Mouse (Mus musculus) heart, embryonic 12.5 days (tissue): ENCODE measurements around the gene Nrsn1. TPM values are rescaled to one million over a fixed set of nuclear protein-coding genes. Genes with fewer than 3 reads are reported as not detected.

Experiments
- ATAC-seq: fragments of 200-750 bp; cut with Nextera tagmentation; 2 replicates; pipeline ENCODE4 v1.8.0; 2017; ENCODE audit warnings: moderate TSS enrichment, moderate library complexity; ENCODE audit not compliant: insufficient number of reproducible peaks, low FRiP score
- H3K27ac ChIP-seq: fragments of 300-500 bp; sonication (generic); 2 replicates; pipeline ENCODE4 v1.5.1; 2016; ENCODE audit warnings: mild to moderate bottlenecking, moderate library complexity; ENCODE audit not compliant: poor library complexity, severe bottlenecking
- H3K27me3 ChIP-seq: fragments of 300-500 bp; sonication (generic); replicated peaks from 2 replicates; pipeline ENCODE4 v1.6.1; 2016; ENCODE audit warnings: mild to moderate bottlenecking, moderate library complexity
- H3K36me3 ChIP-seq: fragments of 300-500 bp; sonication (generic); 2 replicates; pipeline ENCODE4 v1.6.1; 2016; ENCODE audit warnings: mild to moderate bottlenecking, moderate library complexity
- H3K4me1 ChIP-seq: fragments of 300-500 bp; sonication (generic); replicated peaks from 2 replicates; pipeline ENCODE4 v1.6.1; 2016; ENCODE audit warnings: mild to moderate bottlenecking
- H3K4me2 ChIP-seq: fragments of 300-500 bp; sonication (generic); 2 replicates; pipeline ENCODE4 v1.6.1; 2016; ENCODE audit warnings: mild to moderate bottlenecking, moderate library complexity
- H3K4me3 ChIP-seq: fragments of 300-500 bp; sonication (generic); 2 replicates; pipeline ENCODE4 v1.5.1; 2016; ENCODE audit warnings: mild to moderate bottlenecking
- H3K9ac ChIP-seq: fragments of 300-500 bp; sonication (generic); 2 replicates; pipeline ENCODE4 v1.6.1; 2016; ENCODE audit warnings: mild to moderate bottlenecking, moderate library complexity
- H3K9me3 ChIP-seq: fragments of 300-500 bp; sonication (generic); replicated peaks from 2 replicates; pipeline ENCODE4 v1.6.1; 2016; ENCODE audit warnings: mild to moderate bottlenecking, moderate library complexity
- WGBS: fragments of 180-500 bp; shearing (Covaris S2); methylation state at CpG from one replicate; pipeline ENCODE4 v1.1.7; 2016; 5-methylcytosine and 5-hydroxymethylcytosine counted together
- polyA plus RNA-seq: library from polyadenylated mRNA; unstranded; fragments of >200 nt; fragmentation: Nextera tagmentation; extraction: Ambion mirVana; gene quantifications from 2 replicates; pipeline ENCODE4 v1.2.1, GENCODE M21; 2016

Nrsn1 gene
- polyA plus RNA-seq, 1 experiment from 2014 or later, result 0.17 TPM

DNA sequence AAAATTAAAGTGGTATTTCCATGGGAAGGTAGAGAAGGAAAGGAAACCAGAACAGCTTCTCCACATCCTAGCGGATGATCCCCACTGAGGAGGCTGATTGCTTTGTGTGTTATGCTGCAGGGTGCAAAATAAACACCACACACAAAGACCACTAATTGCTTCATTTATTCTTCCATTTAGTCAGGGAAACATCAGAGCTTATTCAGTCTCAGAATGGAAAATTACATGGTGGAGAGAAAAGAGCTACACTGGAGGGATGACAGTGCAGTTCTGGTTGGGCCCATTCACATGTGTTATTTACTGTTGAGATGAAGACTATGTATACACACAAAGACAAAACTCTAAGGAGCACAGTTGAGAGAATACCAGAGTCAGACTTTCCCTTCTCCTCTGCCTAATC is 18.4 kb downstream of the Nrsn1 start:
- no peak overlapping the region for H3K4me3 ChIP-seq
- no peaks in the 10 kb centered on the region for H3K36me3 ChIP-seq
- no peak for ATAC-seq
- H3K4me2 ChIP-seq, result no peak overlapping the region
- no peaks in the 10 kb centered on the region for H3K4me1 ChIP-seq
- H3K27me3 ChIP-seq, result no peaks in the 10 kb centered on the region
- no peaks in the 10 kb centered on the region for H3K9me3 ChIP-seq
- H3K9ac ChIP-seq, result no peak overlapping the region
- no peak overlapping the region for H3K27ac ChIP-seq
- 75% methylated on average over 1 of the region's 1 CpGs for WGBS

DNA sequence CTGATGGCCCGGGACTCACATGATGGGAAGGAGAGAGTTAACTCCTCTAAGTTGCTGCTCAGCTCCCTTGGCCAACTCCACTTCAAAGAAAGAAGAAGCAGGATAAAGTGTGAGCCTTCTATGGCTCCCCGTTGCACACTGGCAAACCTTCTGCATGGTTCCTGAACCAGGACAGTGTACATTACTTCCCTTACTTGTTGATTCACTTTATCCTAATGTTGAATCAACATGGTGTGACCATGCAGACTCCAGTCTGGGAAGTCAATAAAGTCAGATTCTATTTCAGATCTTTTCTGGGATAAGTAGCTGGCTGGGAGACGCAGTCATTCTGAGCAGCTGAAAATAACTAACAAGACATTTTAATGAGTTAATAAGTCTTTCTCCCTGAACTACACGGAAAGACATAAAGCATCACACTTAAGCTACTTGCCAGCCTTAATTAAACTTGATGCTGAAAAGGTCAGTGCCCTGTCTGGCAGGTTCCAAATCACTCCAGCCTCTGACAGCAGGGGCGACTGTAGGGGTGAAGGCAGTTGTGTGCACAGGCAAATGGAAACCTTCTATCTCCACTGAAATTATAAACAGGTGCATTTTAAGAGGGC is 50.0 kb downstream of the Nrsn1 start:
- WGBS, result 61% methylated on average over 5 of the region's 5 CpGs
- H3K9me3 ChIP-seq, result 0 out of 2 replicates have a peak, but pooled peaks cover 4% of the 10 kb centered on the region
- H3K4me1 ChIP-seq, result no peaks in the 10 kb centered on the region
- H3K4me3 ChIP-seq, result no peak overlapping the region
- no peak overlapping the region for H3K4me2 ChIP-seq
- no peak for ATAC-seq
- no peak overlapping the region for H3K9ac ChIP-seq
- H3K36me3 ChIP-seq, result no peaks in the 10 kb centered on the region
- no peaks in the 10 kb centered on the region for H3K27me3 ChIP-seq
- H3K27ac ChIP-seq, result no peak overlapping the region

DNA sequence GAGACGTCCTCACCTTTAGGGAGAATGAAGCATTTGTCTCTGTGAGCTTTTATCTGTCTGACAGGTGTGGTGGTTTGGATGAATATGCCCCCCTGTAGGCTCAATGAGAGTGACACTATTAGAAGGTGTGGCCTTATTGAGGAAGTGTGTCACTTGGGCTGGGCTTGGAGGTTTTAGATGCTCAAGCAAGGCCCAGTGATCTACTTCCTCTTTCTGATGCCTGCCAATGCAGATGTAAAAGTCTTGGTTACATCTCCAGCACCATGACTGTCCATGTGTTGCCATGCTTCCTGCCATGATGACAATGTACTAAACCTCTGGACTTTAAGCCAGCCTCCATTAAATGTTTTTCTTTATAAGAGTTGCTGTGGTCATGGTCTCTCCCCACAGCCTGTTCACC is 51.9 kb downstream of the Nrsn1 start:
- Histone ChIP-seq H3K4me1 (no peaks in the 10 kb centered on the region), H3K4me3 (no peak overlapping the region), H3K9ac (no peak overlapping the region), H3K36me3 (no peaks in the 10 kb centered on the region), H3K9me3 (0 out of 2 replicates have a peak, but pooled peaks cover 4% of the 10 kb centered on the region), H3K27me3 (no peaks in the 10 kb centered on the region), H3K4me2 (no peak overlapping the region), H3K27ac (no peak overlapping the region)
- ATAC-seq, result no peak
- 80% methylated on average over 1 of the region's 1 CpGs for WGBS

DNA sequence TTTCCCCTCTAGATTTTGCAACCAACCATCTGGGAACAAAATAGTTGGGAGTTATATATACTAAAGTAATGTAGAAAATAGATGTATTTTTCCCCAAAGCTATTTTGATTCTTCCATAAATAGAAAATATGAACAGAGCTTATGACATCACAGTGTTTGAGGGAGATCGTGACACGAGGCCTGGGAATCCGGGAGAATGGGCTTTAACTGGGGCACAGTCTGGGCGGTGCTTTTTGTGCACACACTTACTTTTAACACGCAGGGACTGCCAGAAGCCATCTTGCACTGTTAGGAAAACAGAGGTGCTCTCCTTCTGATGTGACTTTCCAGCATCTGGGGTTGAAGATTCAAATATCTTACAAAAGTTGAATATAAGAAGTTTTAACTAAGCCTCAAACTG is 63.4 kb downstream of the Nrsn1 start:
- Histone ChIP-seq H3K27ac (no peak overlapping the region), H3K9ac (no peak overlapping the region), H3K4me1 (no peaks in the 10 kb centered on the region), H3K4me2 (no peak overlapping the region), H3K4me3 (no peak overlapping the region), H3K9me3 (no peaks in the 10 kb centered on the region), H3K27me3 (no peaks in the 10 kb centered on the region), H3K36me3 (no peaks in the 10 kb centered on the region)
- WGBS, result 84% methylated on average over 5 of the region's 5 CpGs
- ATAC-seq, result no peak

Other genes with a start within 250 kb of the Nrsn1 start
- 1.0 and 1.4 TPM in 2 replicates for gene Dcdc2a, start 214.5 kb downstream of the Nrsn1 start, polyA plus RNA-seq